Mouse (Mus musculus): ENCODE results near the gene Kbtbd8. TPM values are rescaled to one million over a fixed set of nuclear protein-coding genes. Genes with fewer than 3 reads are reported as not detected.

The Kbtbd8 gene
- total RNA-seq, 2 experiments from 2014 or later: 4.5 to 4.7 TPM

- peak; percentile 34; the same call in 1 of the 2 replicates for TF ChIP-seq CTCF (IDR thresholded peaks at IDR 0.05)
- intact Hi-C loops (cut with DNase I): no loop called here
- peak; percentile 96 for DNase-seq
- Histone ChIP-seq H3K27ac (peak overlapping the region; percentile 86), H3K4me3 (peak overlapping the region; percentile 87)
Observed at GRCm38 (mm10) chr6:95117614-95118541, 838 bp downstream of the Kbtbd8 start.

DNA sequence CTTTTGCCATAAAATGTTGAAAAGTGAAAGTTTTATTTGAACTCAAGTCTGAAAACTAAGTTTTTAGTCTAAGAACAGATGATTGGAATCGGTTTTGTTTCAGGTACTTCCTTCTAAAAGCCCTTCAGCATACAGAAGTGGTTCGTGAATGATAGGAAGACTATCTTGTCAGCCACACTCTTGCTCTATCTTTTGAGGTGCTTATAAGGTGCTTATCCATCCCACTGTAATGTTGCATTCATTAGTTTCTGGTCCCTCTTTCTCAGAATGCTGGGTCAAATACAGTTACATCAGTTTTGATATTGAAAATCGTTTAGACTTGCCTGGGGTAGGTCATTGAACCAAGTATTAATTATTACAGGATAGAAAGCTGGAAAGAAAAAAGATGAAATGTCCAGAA lies 2.3 kb downstream of the Kbtbd8 start:
- TF ChIP-seq CTCF (IDR thresholded peaks at IDR 0.05): no peak

GRCm38 (mm10) chr6:95149931-95150534 lies 33.0 kb downstream of the Kbtbd8 start:
- Histone ChIP-seq H3K4me3 (no peak overlapping the region), H3K27ac (no peak overlapping the region)
- intact Hi-C loops (cut with DNase I): no loop called here
- peak; percentile 34 for DNase-seq
- no peak for TF ChIP-seq CTCF (IDR thresholded peaks at IDR 0.05)

More for the DNA sequence above, 2.3 kb downstream of the Kbtbd8 start:
- Histone ChIP-seq H3K27ac (no peak overlapping the region), H3K4me3 (no peak overlapping the region)
- intact Hi-C loops (cut with DNase I): no loop called here
- no peak for DNase-seq

GRCm38 (mm10) chr6:95150885-95151284 lies 33.8 kb downstream of the Kbtbd8 start:
- intact Hi-C loops (cut with DNase I): no loop called here
- TF ChIP-seq CTCF (IDR thresholded peaks at IDR 0.05): no peak
- Histone ChIP-seq H3K4me3 (no peak overlapping the region), H3K27ac (no peak overlapping the region)
- DNase-seq: no peak

GRCm38 (mm10) chr6:95151563-95151962 lies 34.5 kb downstream of the Kbtbd8 start:
- no peak overlapping the region for H3K4me3 ChIP-seq
- intact Hi-C loops (cut with DNase I): no loop called here
- TF ChIP-seq CTCF (IDR thresholded peaks at IDR 0.05): no peak
- H3K27ac ChIP-seq: no peak overlapping the region
- no peak for DNase-seq

DNA sequence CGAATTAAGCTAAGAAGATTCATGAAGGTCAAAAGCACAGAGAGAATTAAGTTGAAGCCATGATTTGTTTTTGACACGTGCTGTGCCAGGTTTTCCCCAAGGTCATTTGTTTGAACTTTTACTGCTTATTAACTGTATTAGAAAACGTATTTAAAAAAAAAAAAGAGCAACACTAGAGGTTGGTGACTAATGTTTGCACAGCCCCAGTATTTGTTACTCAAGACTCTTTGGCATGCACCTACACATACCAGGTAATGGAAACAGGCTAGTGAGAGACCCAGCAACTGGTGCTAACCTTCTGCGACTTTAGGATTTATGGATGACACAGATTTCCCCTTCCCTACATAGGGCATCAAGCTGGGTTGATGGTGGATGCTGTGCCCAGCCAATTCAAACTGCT lies 46.9 kb downstream of the Kbtbd8 start:
- Histone ChIP-seq H3K27ac (no peak overlapping the region), H3K4me3 (no peak overlapping the region)
- no peak for DNase-seq
- intact Hi-C loops (cut with DNase I): no loop called here
- TF ChIP-seq CTCF (IDR thresholded peaks at IDR 0.05): no peak

GRCm38 (mm10) chr6:95165630-95166029 lies 48.6 kb downstream of the Kbtbd8 start:
- TF ChIP-seq CTCF (IDR thresholded peaks at IDR 0.05): no peak
- Histone ChIP-seq H3K4me3 (no peak overlapping the region), H3K27ac (no peak overlapping the region)
- no peak for DNase-seq
- intact Hi-C loops (cut with DNase I): no loop called here

DNA sequence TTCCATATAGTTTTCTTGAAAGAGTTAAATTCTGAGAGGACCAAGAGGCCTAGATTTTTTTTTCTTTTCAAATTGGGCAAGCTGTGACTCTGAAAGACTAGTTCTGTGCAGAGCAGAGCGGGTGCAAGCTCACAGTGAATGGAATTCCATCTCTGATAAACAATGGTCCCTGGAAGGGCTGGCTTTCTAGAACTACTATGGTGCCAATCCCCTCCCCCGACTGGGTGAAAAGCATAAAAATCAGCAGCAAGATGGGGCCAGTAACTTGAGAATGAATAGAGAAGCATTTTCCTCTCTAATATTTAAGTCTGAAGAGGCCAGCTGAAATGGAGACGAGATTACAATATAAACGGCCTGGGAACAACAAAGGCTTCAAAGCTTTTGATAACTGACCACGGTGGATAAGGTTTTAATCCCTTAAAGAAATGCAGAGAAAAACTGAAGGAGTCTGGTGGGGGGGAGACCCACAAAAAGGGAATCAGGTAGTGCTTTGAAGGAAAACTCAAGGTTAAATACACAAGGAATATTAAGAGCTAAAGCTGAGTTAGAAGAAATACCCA lies 50.7 kb downstream of the Kbtbd8 start:
- DNase-seq: no peak
- intact Hi-C loops (cut with DNase I): no loop called here
- no peak for TF ChIP-seq CTCF (IDR thresholded peaks at IDR 0.05)

GRCm38 (mm10) chr6:95169411-95169810 lies 52.4 kb downstream of the Kbtbd8 start:
- intact Hi-C loops (cut with DNase I): no loop called here
- Histone ChIP-seq H3K27ac (no peak overlapping the region), H3K4me3 (no peak overlapping the region)
- no peak for TF ChIP-seq CTCF (IDR thresholded peaks at IDR 0.05)
- DNase-seq: no peak

More for the DNA sequence above, 50.7 kb downstream of the Kbtbd8 start:
- no peak overlapping the region for H3K27ac ChIP-seq
- no peak overlapping the region for H3K4me3 ChIP-seq

DNA sequence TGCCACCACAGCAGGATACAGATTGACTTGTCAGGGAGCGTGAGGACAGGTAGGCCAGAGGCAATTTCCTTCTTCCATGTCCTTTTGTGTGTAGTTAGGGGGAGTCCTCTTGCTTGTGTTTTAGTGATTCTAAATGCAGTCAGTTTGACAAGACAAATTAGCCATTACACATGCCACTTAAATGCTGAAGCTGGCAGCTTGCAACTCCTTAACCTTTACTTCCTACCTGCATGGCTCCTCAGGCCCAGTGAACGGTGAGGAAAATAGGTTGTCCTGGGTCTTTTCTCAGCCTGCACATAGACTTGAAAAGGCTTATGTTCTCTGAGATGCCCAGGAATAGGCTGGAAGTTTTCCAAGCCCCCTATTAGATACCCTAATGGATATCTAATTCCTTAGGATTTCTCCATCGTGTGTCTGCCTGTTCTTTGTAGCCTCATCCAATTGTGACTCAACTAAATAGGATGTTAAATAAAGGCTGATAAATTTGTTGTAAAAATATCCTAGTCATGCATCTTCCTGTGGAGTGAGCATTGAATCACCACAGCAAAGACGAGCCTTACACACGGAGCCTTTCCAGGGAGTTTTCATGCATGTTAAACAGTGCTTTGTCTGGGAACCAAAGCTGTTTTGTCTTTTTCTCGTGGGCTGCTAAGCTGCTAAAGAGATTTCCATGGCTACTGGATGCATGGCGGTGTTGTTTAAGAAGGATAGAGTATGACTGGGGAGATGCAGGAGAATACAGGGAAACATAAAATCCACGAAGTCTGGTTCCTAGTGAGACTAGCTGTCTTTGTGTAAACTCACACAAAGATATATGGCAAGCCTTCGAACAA lies 57.5 kb downstream of the Kbtbd8 start:
- DNase-seq: no peak
- intact Hi-C loops (cut with DNase I): no loop called here
- H3K27ac ChIP-seq: no peak overlapping the region
- H3K4me3 ChIP-seq: no peak overlapping the region
- TF ChIP-seq CTCF (IDR thresholded peaks at IDR 0.05): no peak

Other genes with a start within 250 kb of the Kbtbd8 start
- gene Gm10234, start 204.9 kb downstream of the Kbtbd8 start, total RNA-seq (2021): not detected

Measured in gastrocnemius, adult 2 months (tissue).